Mouse (Mus musculus) embryonic stem cell, embryonic (primary cell): ENCODE results near the gene A430005L14Rik.

Experiments
- CTCF ChIA-PET, 4 experiments: fragments of 300-600 bp in 2 of 4; fragments of 350-600 bp in 2 of 4; sonication (Branson Sonifier 250); formaldehyde crosslinking; loops; one replicate each; lab custom pipeline; 2022; ENCODE audit warnings: inconsistent platforms in 2 of 4; lab: Charles Lee
- POLR2A ChIA-PET, 4 experiments: fragments of 300-600 bp in 2 of 4; fragments of 350-600 bp in 2 of 4; sonication (Branson Sonifier 250); formaldehyde crosslinking; loops; one replicate each; lab custom pipeline; 2022; ENCODE audit warnings: antibody characterized with exemption in 4 of 4, inconsistent platforms in 1 of 4; lab: Charles Lee

The A430005L14Rik gene

DNA sequence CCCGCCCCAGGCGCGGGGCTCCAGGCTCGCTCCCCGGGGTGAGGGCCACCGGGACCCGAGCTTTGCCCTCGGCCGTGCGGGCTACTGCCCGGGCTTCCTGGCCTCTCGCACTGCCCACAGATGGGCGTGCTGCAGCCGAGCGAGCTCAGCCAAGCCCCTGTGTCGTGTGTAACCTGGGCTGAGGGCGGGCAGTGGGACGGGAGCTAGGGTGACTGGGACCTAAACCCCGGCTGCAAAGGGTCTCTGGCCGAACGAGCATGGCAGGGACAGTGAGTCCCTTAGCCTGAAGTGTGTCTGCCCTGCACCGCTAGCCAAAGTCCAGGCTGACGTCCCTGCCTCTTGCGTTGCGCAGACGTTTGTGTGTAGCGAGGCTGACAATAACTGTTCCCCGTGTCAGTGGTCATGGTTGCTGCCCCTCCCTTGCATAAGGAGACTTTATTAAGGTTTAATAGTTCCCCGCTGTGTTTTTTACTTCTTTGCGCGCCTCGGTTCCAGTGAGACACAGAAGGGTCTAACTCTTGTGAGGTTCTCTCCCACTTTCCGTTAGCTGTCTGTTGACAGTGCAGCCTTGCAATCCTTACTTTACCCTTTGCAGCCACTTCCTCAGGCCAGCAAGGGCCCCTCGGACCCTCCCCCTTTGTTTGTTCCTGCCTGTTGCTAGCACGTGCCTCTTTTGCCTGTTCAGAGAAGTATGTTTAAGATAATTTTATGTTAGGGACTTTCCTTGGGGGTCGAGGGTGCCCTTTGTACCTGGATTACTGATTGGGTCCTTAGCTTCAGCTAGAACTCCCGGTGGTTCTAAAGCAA is 610 bp downstream of the A430005L14Rik start:
- ChIA-PET POLR2A (interaction anchor here (0.6 to 4.9 kb wide), 15 partner anchors 12 to 540 kb away, joined by 3 to 14 read pairs (median 4); partner anchors contain the start of genes Lrrc47 (in 2 of the 4), Cep104 (in 1 of the 4) and Dffb (in 1 of the 4)), CTCF (interaction anchor here in 2 of 4 experiments (0.5 to 1.5 kb wide), 2 partner anchors 113 to 1165 kb away, joined by 3 read pairs; no protein-coding TSS in a partner anchor)

- CTCF ChIA-PET: no interaction called here
- POLR2A ChIA-PET: interaction anchor here in 2 of 4 experiments (1.5 to 2.5 kb wide), 3 partner anchors 11 to 12 kb away, joined by 4 to 8 read pairs (median 6); partner anchors contain the start of genes Cep104 (in 1 of the 2) and Dffb (in 1 of the 2)
These were observed 5.6 kb downstream of the A430005L14Rik start for GRCm38 (mm10) chr4:153962631-153963030.

DNA sequence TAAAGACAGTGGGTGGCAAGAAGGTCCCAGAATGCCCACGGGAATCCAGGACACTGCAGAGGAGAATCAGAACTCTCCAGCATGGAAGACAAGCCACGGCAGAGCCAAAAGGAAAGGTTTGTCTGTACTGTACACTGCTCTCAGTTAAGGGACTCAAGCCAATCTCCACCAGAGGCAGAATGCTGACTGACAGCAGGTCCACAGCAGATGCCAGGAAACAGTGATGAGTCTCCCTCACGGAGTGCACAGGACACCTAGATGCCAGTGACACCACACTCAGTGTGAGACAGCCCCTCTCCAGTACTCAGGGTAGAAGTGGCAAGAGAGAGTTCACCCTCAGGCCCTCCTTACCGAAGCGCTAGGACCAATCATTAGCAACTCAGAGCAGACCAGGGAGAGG is 9.6 kb downstream of the A430005L14Rik start:
- ChIA-PET CTCF (no interaction called here), POLR2A (no interaction called here)

GRCm38 (mm10) chr4:153967556-153967955 is 10.5 kb downstream of the A430005L14Rik start:
- ChIA-PET CTCF (interaction anchor here in 2 of 4 experiments (0.6 to 0.7 kb wide), 2 partner anchors 758 to 1626 kb away, joined by 3 to 6 read pairs; no protein-coding TSS in a partner anchor), POLR2A (no interaction called here)

DNA sequence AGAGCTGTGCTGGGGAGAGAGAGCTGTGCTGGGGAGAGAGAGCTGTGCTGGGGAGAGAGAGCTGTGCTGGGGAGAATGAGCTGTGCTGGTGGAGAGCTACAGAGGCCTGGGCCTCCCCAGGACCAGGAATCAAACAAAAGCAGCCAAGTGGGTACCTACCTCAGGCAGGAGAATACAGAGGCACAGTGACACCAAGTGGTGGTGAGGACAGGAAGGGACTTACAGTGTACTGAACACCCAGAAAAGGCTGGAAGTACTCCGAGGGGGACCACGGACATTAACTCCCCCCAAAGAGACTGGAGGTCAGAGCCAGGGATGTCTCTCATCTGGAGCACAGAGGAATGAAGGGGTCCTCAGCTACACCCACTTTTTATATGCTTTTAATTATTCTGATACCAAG is 11.0 kb downstream of the A430005L14Rik start:
- POLR2A ChIA-PET: interaction anchor here in 1 of 4 experiments (1.2 kb wide), 1 partner anchor 9 kb away, joined by 4 read pairs; no protein-coding TSS in a partner anchor
- CTCF ChIA-PET: interaction anchor here in 2 of 4 experiments (0.6 to 0.7 kb wide), 2 partner anchors 758 to 1626 kb away, joined by 3 to 6 read pairs; no protein-coding TSS in a partner anchor

DNA sequence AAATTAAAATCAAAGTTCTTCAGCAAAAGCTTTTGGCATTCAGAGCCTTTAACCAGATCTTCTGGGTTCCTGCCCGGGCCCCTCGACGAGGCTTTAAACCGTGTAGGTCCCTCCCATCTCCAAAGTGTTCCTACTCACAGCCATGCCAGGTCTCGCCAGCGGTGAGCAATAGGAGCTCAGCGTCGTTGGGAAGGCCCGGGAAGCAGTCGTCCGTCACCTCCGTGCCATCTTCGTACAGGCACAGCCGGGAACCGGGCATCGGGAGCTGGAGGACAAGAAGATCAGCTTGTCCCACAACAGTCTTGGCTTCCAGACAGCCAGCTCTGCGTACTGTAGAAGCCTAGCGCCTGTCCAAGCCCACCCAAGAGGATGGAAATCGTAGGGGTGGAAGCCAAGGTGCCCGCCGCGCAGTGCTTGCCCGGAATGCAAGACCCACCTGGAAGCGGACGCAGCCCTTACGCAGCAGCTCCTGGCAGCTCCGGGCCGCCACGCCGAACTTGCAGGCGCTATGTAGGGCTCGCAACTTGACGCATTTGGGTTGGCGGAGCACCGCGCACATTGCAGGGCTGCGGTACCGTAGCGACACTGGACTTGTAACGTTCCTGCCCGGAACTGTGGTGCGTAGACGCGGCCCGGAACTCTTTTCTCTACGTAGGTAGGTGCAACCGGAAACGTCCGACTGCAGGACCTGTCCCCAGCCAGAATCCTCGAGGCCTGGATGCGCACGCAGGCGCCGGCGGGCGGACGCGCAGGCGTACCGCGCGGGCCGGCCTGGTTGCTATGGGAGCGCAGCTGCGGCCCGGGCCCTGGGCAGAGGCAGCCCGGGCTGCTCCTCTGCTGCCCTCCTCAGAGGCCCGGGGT is 17.6 kb downstream of the A430005L14Rik start, which contains the start of the genes Dffb and Cep104:
Gene Dffb, minus strand, starts transcription at position 696 of the 861 bp plus-strand sequence.
Gene Cep104, plus strand, starts transcription at position 764 of the 861 bp plus-strand sequence.
- POLR2A ChIA-PET: interaction anchor here (0.6 to 2.9 kb wide), 13 partner anchors 10 to 120 kb away, joined by 3 to 12 read pairs (median 5); partner anchors contain the start of genes Lrrc47 (in 3 of the 4) and A430005L14Rik (in 2 of the 4)
- CTCF ChIA-PET: no interaction called here

GRCm38 (mm10) chr4:153975292-153975662 is 18.2 kb downstream of the A430005L14Rik start:
- ChIA-PET CTCF (no interaction called here), POLR2A (interaction anchor here (0.6 to 2.9 kb wide), 11 partner anchors 12 to 416 kb away, joined by 3 to 12 read pairs (median 5); partner anchors contain the start of genes Lrrc47 (in 3 of the 4) and A430005L14Rik (in 1 of the 4))

GRCm38 (mm10) chr4:153975768-153976167 is 18.7 kb downstream of the A430005L14Rik start:
- CTCF ChIA-PET: no interaction called here

DNA sequence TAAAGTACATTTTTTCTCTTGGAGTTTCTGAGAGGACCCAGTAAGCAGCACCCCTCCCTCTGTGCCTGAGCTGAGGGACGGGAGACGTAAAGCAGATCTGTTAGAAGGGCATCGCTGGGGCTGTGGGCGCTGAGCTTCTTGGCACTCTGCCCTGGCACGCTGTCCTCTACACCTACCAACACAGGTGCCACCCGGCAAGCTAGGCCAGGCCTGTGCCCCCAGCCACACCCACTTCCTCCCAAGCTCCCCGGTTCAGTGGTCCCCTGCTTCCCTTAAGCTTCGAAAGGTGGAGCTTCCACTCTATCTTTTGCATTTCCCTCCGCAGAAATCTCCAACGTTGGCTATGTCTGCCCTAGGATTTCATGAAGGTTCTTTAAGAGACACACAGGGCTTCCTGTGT is 22.2 kb downstream of the A430005L14Rik start:
- CTCF ChIA-PET: interaction anchor here in 1 of 4 experiments (0.6 kb wide), 1 partner anchor 1434 kb away, joined by 3 read pairs; no protein-coding TSS in a partner anchor
- POLR2A ChIA-PET: no interaction called here

More at GRCm38 (mm10) chr4:153975768-153976167, 18.7 kb downstream of the A430005L14Rik start:
- POLR2A ChIA-PET: interaction anchor here in 3 of 4 experiments (0.7 to 2.9 kb wide), 8 partner anchors 13 to 417 kb away, joined by 3 to 12 read pairs (median 7); partner anchors contain the start of genes Lrrc47 (in 2 of the 3) and A430005L14Rik (in 1 of the 3)

DNA sequence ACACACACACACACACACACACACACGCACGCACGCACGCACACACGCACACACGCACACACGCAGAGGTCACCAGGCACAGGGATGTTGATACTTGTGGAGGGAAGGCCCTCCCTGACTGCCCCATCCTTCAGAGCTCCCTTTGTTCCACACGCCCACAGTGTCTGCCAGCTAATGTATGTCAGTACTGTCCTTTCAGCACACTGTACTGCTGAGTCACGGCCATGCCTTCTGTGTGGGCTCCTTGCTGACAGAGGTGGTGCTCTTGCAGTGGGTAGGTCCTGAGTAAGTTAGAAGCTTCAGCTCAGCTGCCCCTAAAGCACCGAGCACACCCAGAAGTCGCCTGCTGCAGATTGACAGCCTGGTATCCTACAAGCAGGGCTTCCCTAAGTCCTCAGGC is 23.4 kb downstream of the A430005L14Rik start:
- POLR2A ChIA-PET: interaction anchor here in 2 of 4 experiments (1.0 to 1.3 kb wide), 4 partner anchors 9 to 46 kb away, joined by 3 to 5 read pairs (median 3); partner anchors contain the start of genes A430005L14Rik (in 1 of the 2) and Smim1 (in 1 of the 2)
- CTCF ChIA-PET: interaction anchor here in 2 of 4 experiments (0.5 to 1.2 kb wide), 3 partner anchors 9 to 113 kb away, joined by 3 to 6 read pairs (median 5); no protein-coding TSS in a partner anchor

DNA sequence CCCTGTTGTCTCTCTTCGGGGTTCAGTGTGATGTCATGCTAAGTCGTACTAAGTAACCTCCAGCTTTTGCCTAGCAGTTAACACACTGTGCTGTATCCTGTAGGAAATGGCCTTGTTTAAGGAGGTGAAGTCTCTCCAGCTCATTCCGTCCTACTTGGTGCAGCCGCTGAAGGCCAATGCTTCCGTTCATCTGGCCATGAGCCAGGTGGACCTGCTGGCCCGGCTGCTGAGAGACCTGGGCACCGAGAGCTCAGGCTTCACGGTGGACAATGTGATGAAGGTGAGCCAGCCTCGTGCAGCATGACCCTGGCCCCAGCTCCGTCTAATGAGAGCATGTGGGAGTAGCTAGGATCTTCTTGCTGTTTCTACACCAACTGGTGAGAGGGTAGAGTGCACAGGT is 35.7 kb downstream of the A430005L14Rik start:
- ChIA-PET CTCF (interaction anchor here in 1 of 4 experiments (0.8 to 1.2 kb wide), 2 partner anchors 27 to 33 kb away, joined by 4 read pairs; partner anchors contain the start of gene Smim1), POLR2A (interaction anchor here in 3 of 4 experiments (0.7 to 1.9 kb wide), 15 partner anchors 9 to 89 kb away, joined by 3 to 10 read pairs (median 3); partner anchors contain the start of genes A430005L14Rik (in 2 of the 3), Cep104 (in 1 of the 3) and Dffb (in 1 of the 3))

- POLR2A ChIA-PET: interaction anchor here in 3 of 4 experiments (0.6 to 1.9 kb wide), 12 partner anchors 10 to 88 kb away, joined by 3 to 10 read pairs (median 3); partner anchors contain the start of genes Lrrc47 (in 2 of the 3), A430005L14Rik (in 1 of the 3), Cep104 (in 1 of the 3) and Dffb (in 1 of the 3)
- CTCF ChIA-PET: interaction anchor here (0.6 to 0.8 kb wide), 5 partner anchors 26 to 612 kb away, joined by 3 to 5 read pairs (median 4); no protein-coding TSS in a partner anchor
These were observed 36.5 kb downstream of the A430005L14Rik start for GRCm38 (mm10) chr4:153993505-153993904.

DNA sequence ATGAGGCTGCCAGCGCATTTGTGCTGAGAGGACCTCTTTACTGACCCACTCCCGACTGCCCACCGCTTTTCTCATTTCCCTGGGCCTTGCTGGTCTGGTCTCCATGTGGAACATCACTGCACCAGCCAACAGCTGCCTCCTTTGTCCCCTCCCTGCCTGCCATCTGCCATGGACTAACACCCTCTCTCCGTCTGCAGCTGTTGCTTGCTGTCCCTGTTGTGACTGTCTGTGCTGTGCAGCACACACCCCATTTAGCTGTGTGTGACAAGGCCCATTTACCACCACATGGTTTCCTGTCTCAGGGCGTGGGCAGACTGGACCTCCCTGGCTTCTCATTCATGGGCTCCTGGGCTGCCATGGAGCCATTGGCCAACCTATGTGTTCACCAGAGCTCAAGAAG is 48.5 kb downstream of the A430005L14Rik start:
- CTCF ChIA-PET: interaction anchor here in 2 of 4 experiments (0.6 to 1.2 kb wide), 2 partner anchors 14 to 176 kb away, joined by 3 read pairs; no protein-coding TSS in a partner anchor
- POLR2A ChIA-PET: no interaction called here

DNA sequence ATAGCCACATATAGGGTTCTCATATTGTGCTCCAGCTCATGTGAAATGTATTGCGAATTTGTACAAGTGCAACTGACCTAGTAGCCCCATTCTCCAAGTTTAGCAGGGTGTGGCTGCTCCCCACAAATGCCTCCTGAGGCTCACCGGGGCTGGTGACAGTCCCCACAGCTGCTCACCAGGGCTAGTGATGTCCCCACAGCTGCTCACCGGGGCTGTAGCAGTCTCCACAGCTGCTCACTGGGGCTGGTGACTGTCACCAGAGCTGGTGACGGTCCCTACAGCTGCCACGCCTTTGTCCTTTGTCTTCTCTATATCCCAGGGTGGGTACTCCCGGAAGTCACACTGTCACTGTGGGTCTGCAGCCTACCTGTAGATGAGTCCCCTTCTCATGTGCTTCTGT is 49.2 kb downstream of the A430005L14Rik start:
- CTCF ChIA-PET: interaction anchor here in 3 of 4 experiments (0.6 to 1.2 kb wide), 3 partner anchors 13 to 177 kb away, joined by 3 read pairs; no protein-coding TSS in a partner anchor

DNA sequence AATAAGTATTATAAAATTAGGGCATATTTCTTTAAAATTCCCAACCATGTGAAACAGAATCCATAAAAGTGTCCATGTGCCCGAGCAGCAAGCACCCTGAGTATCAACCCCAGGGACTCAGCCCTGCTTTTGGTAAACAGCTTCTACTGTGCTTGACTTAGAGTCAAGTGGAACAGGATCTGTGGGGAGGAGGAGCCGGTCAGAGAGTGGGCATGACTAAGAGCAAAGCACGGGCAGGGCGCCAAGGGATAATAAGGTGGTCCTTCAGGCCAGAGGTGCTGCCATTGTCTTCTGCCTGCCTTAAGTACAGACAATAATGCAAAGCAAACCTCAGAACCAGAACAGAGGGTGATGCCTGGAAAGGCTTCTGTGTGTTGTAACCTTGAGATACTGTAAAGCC is 50.7 kb downstream of the A430005L14Rik start:
- ChIA-PET CTCF (no interaction called here), POLR2A (no interaction called here)

More for the DNA sequence above, 49.2 kb downstream of the A430005L14Rik start:
- POLR2A ChIA-PET: interaction anchor here in 1 of 4 experiments (0.9 kb wide), 1 partner anchor 14 kb away, joined by 3 read pairs; no protein-coding TSS in a partner anchor

DNA sequence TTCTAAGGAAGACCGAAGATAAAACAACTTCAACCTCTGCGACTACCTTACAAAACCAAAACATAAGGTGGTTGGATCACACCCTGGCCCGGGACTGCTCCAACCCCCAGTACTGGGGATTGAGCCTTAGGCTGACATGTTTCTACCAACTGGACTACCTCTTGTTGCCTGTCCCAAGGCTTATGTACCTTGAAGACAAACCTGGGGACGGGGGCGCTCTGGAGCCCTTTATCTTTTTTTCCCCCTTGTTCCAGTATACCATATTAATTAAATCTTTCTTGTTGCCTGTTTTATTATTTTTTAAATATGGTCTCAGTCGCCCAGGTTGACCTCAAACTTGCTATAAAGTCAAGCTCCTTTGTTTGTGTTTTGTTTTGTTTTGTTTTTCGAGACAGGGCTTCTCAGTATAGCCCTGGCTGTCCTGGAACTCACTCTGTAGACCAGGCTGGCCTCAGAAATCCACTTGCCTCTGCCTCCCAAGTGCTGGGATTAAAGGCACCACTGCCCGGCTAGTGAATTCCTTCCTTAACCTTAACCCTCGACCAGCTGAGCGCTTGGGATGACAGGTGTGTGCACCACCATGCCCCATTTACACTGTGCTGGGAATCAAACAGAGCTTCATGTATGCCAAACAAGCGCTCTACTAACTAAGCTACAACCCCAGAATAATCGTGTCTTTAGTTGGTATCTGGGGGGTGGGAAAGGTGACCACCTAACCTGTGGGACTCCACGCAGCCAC is 54.0 kb downstream of the A430005L14Rik start:
- ChIA-PET POLR2A (interaction anchor here (0.6 to 3.5 kb wide), 26 partner anchors 9 to 412 kb away, joined by 3 to 14 read pairs (median 4); partner anchors contain the start of genes Cep104 (in 3 of the 4), Dffb (in 3 of the 4), A430005L14Rik (in 2 of the 4) and Smim1 (in 2 of the 4)), CTCF (interaction anchor here in 3 of 4 experiments (0.8 to 1.9 kb wide), 11 partner anchors 8 to 318 kb away, joined by 3 to 8 read pairs (median 4); partner anchors contain the start of gene Smim1 (in 2 of the 3))
